In genomic region chr6:114896281-114896680, GRCm38 (mm10) we compare ENCODE assay signal across 28 mouse cellular contexts.
DNase-seq lines count a peak whose midpoint lies in the region; ATAC-seq and TF ChIP-seq lines count a peak whose summit lies in the region.
"Had no signal": no experiment of that assay in that cellular context is flagged by ENCODE, and none has a peak within 500 bp of the region (broad histone marks: within the 10 kb centered on the region; RNA-seq: fewer than 3 reads in every experiment).

No protein-coding gene starts in this region.

- no peak overlapping the region for H3K4me3 ChIP-seq in hindbrain, embryonic 13.5 days
- H3K4me3 ChIP-seq in hindbrain, embryonic 16.5 days (ENCODE audit: low read length): no peak overlapping the region
- H3K4me3 ChIP-seq in liver, postnatal 0 days (ENCODE audit: low read depth, low read length): no peak overlapping the region
- no peak overlapping the region for H3K4me3 ChIP-seq in liver, embryonic 11.5 days (ENCODE audit: low read depth, low read length)
- H3K4me3 ChIP-seq: embryonic facial prominence, embryonic 10.5 days; embryonic facial prominence, embryonic 15.5 days; forebrain, embryonic 12.5 days; hindbrain, embryonic 10.5 days; limb, embryonic 13.5 days; stomach, embryonic 15.5 days had no signal

- DNase-seq in heart, adult 11 months: peak; percentile 84
- no peak for DNase-seq in heart, postnatal 36 days
- no peak for DNase-seq in liver, postnatal 0 days
- DNase-seq in liver, embryonic 11.5 days (ENCODE audit: low spot score): no peak
- DNase-seq in adipocyte (ENCODE audit: low spot score): peak; percentile 77
- DNase-seq in MN1 (ENCODE audit: low spot score): no peak
- DNase-seq: cerebellum, adult 2 months; cerebellum, postnatal 14 days; forebrain, postnatal 0 days; gastrocnemius, postnatal 10 days; kidney, postnatal 4 days; lung, postnatal 10 days; right cerebral cortex, postnatal 25 days had no signal

- TF ChIP-seq EP300 in liver, postnatal 0 days (IDR thresholded peaks at IDR 0.05; ENCODE audit: low read depth): no peak

- ATAC-seq in hindbrain, embryonic 13.5 days (ENCODE audit: low FRiP score): no peak
- ATAC-seq in hindbrain, embryonic 16.5 days: no peak
- no peak for ATAC-seq in liver, postnatal 0 days
- ATAC-seq in liver, embryonic 11.5 days (replicated peaks; ENCODE audit: low FRiP score): no peak
- ATAC-seq: activated CD4-positive, CD25-positive, alpha-beta regulatory T cell, adult 4 months; CD4-positive, CD25-positive, alpha-beta regulatory T cell, adult 4 months; forebrain, postnatal 0 days; intestine, postnatal 0 days; midbrain, embryonic 16.5 days had no signal

- no peaks in the 10 kb centered on the region for H3K27me3 ChIP-seq in hindbrain, embryonic 13.5 days
- no peaks in the 10 kb centered on the region for H3K27me3 ChIP-seq in hindbrain, embryonic 16.5 days (replicated peaks; ENCODE audit: control insufficient read depth, insufficient read depth, low read length)
- H3K27me3 ChIP-seq in liver, postnatal 0 days (ENCODE audit: insufficient read depth, low read length): no peaks in the 10 kb centered on the region
- H3K27me3 ChIP-seq in liver, embryonic 11.5 days (replicated peaks; ENCODE audit: control insufficient read depth, insufficient read depth, low read length): no peaks in the 10 kb centered on the region
- H3K27me3 ChIP-seq: embryonic facial prominence, embryonic 15.5 days; forebrain, embryonic 12.5 days; limb, embryonic 13.5 days; stomach, embryonic 15.5 days had no signal

- no peak overlapping the region for H3K9ac ChIP-seq in hindbrain, embryonic 13.5 days
- no peak overlapping the region for H3K9ac ChIP-seq in hindbrain, embryonic 16.5 days (ENCODE audit: low read depth, low read length)
- H3K9ac ChIP-seq in liver, postnatal 0 days (replicated peaks): no peak overlapping the region
- H3K9ac ChIP-seq in liver, embryonic 11.5 days (ENCODE audit: low read depth, low read length): no peak overlapping the region
- H3K9ac ChIP-seq: embryonic facial prominence, embryonic 15.5 days; forebrain, embryonic 12.5 days; forebrain, postnatal 0 days; limb, embryonic 13.5 days; liver, embryonic 14.5 days; stomach, embryonic 15.5 days had no signal

- no peak overlapping the region for H3K4me2 ChIP-seq in hindbrain, embryonic 13.5 days
- H3K4me2 ChIP-seq in hindbrain, embryonic 16.5 days (ENCODE audit: low read length): no peak overlapping the region
- H3K4me2 ChIP-seq in liver, postnatal 0 days (ENCODE audit: low read depth, low read length): no peak overlapping the region
- no peak overlapping the region for H3K4me2 ChIP-seq in liver, embryonic 11.5 days
- H3K4me2 ChIP-seq: embryonic facial prominence, embryonic 15.5 days; forebrain, embryonic 12.5 days; limb, embryonic 13.5 days; midbrain, embryonic 11.5 days; stomach, embryonic 15.5 days had no signal

- intact Hi-C loops in heart, postnatal 36 days (cut with DNase I): no loop called here

- 0 out of 2 replicates have a peak, but pooled peaks cover 2% of the 10 kb centered on the region for H3K36me3 ChIP-seq in hindbrain, embryonic 13.5 days
- H3K36me3 ChIP-seq in hindbrain, embryonic 16.5 days (ENCODE audit: control insufficient read depth, insufficient read depth, low read length): no peaks in the 10 kb centered on the region
- H3K36me3 ChIP-seq in liver, postnatal 0 days (replicated peaks; ENCODE audit: insufficient read depth, low read length): peaks cover 2% of the 10 kb centered on the region; the same call in 1 of the 2 replicates
- H3K36me3 ChIP-seq in liver, embryonic 11.5 days (ENCODE audit: control insufficient read depth, insufficient read depth, low read length): peaks cover 2% of the 10 kb centered on the region; the same call in 1 of the 2 replicates
- H3K36me3 ChIP-seq: stomach, embryonic 15.5 days had no signal

- H3K27ac ChIP-seq in hindbrain, embryonic 13.5 days: 0 out of 2 replicates have a peak overlapping the region, but pooled peaks have one; percentile 14
- no peak overlapping the region for H3K27ac ChIP-seq in hindbrain, embryonic 16.5 days (ENCODE audit: low read depth, low read length)
- H3K27ac ChIP-seq in liver, postnatal 0 days (ENCODE audit: low read depth): peak overlapping the region; percentile 18; the same call in 1 of the 2 replicates
- no peak overlapping the region; the same call in 1 of the 2 replicates for H3K27ac ChIP-seq in liver, embryonic 11.5 days (ENCODE audit: low read depth, low read length)
- H3K27ac ChIP-seq: embryonic facial prominence, embryonic 10.5 days; embryonic facial prominence, embryonic 15.5 days; forebrain, embryonic 12.5 days; hindbrain, embryonic 10.5 days; kidney, postnatal 0 days; limb, embryonic 13.5 days; liver, embryonic 14.5 days; stomach, embryonic 15.5 days had no signal

- no peak for TF ChIP-seq CTCF in liver, postnatal 0 days (IDR thresholded peaks at IDR 0.05; ENCODE audit: low read depth)

- 73% methylated on average over 2 of the region's 2 CpGs for WGBS in hindbrain, embryonic 13.5 days
- WGBS in hindbrain, embryonic 16.5 days: 63% methylated on average over 2 of the region's 2 CpGs
- 59% methylated on average over 2 of the region's 2 CpGs for WGBS in liver, postnatal 0 days (ENCODE audit: insufficient replicate concordance)
- 93% methylated on average over 2 of the region's 2 CpGs for WGBS in liver, embryonic 11.5 days

- H3K9me3 ChIP-seq in hindbrain, embryonic 13.5 days: no peaks in the 10 kb centered on the region
- no peaks in the 10 kb centered on the region for H3K9me3 ChIP-seq in hindbrain, embryonic 16.5 days (ENCODE audit: control insufficient read depth, low read length)
- no peaks in the 10 kb centered on the region for H3K9me3 ChIP-seq in liver, postnatal 0 days (ENCODE audit: low read length)
- no peaks in the 10 kb centered on the region for H3K9me3 ChIP-seq in liver, embryonic 11.5 days (ENCODE audit: control insufficient read depth, low read length)
- H3K9me3 ChIP-seq: embryonic facial prominence, embryonic 10.5 days; embryonic facial prominence, embryonic 15.5 days; forebrain, embryonic 12.5 days; limb, embryonic 13.5 days; stomach, embryonic 15.5 days had no signal

- peaks cover 58% of the 10 kb centered on the region for H3K4me1 ChIP-seq in hindbrain, embryonic 13.5 days (replicated peaks)
- H3K4me1 ChIP-seq in hindbrain, embryonic 16.5 days (ENCODE audit: control insufficient read depth, insufficient read depth, low read depth, low read length): peaks cover 44% of the 10 kb centered on the region
- H3K4me1 ChIP-seq in liver, postnatal 0 days (ENCODE audit: insufficient read depth): peaks cover 70% of the 10 kb centered on the region
- peaks cover 54% of the 10 kb centered on the region for H3K4me1 ChIP-seq in liver, embryonic 11.5 days (replicated peaks; ENCODE audit: control insufficient read depth, insufficient read depth, low read length)

Comparison
In these comparisons a context has a peak if more than half of its experiments do, and no peak if none do; other contexts are left out.
1. DNase-seq: peak in heart, adult 11 months (single experiment) and adipocyte (single experiment); none in heart, postnatal 36 days (0 of 2), liver, postnatal 0 days (single experiment), liver, embryonic 11.5 days (single experiment) and MN1 (single experiment).
2. H3K27ac ChIP-seq: peak in hindbrain, embryonic 13.5 days (single experiment) and liver, postnatal 0 days (single experiment); none in hindbrain, embryonic 16.5 days (single experiment) and liver, embryonic 11.5 days (single experiment).